Mouse (Mus musculus): ENCODE measurements at regions not wholly inside any gene's neighbourhood (a gene's known extent, or its start where the extent isn't known, plus 50 kb on each side); places are given as distances from the start of the nearest gene placed in this dataset.

GRCm38 (mm10) chr1:189584831-189585230, 103.1 kb downstream of the Cenpf start:
- H3K9ac ChIP-seq (ENCODE audit: low read depth, low read length), result no peak overlapping the region
- no peaks in the 10 kb centered on the region for H3K27me3 ChIP-seq (ENCODE audit: control insufficient read depth, insufficient read depth, low read depth, low read length)
- H3K4me1 ChIP-seq (ENCODE audit: control insufficient read depth, insufficient read depth, low read length), result no peaks in the 10 kb centered on the region
- H3K27ac ChIP-seq (ENCODE audit: low read length), result no peak overlapping the region
- no peak overlapping the region for H3K4me2 ChIP-seq (ENCODE audit: low read length)
- no peaks in the 10 kb centered on the region; the same call in 1 of the 2 replicates for H3K9me3 ChIP-seq (replicated peaks; ENCODE audit: control insufficient read depth, low read length, poor library complexity, severe bottlenecking)
- no peaks in the 10 kb centered on the region for H3K36me3 ChIP-seq (ENCODE audit: control insufficient read depth, insufficient read depth, low read length)
- no peak for ATAC-seq
- WGBS, result 77% methylated on average over 3 of the region's 3 CpGs
- no peak overlapping the region for H3K4me3 ChIP-seq (ENCODE audit: low read depth, low read length)

- whole genome bisulfite sequencing, result 84% methylated on average over 4 of the region's 4 CpGs
- H3K27ac ChIP-seq (ENCODE audit: low read length), result no peak overlapping the region
- no peaks in the 10 kb centered on the region for H3K27me3 ChIP-seq (ENCODE audit: control insufficient read depth, insufficient read depth, low read depth, low read length)
- no peaks in the 10 kb centered on the region for H3K4me1 ChIP-seq (ENCODE audit: control insufficient read depth, insufficient read depth, low read length)
- no peak overlapping the region for H3K4me3 ChIP-seq (ENCODE audit: low read depth, low read length)
- peak; percentile 67 for ATAC-seq
- no peaks in the 10 kb centered on the region for H3K36me3 ChIP-seq (ENCODE audit: control insufficient read depth, insufficient read depth, low read length)
- H3K4me2 ChIP-seq (ENCODE audit: low read length), result no peak overlapping the region
- no peaks in the 10 kb centered on the region for H3K9me3 ChIP-seq (replicated peaks; ENCODE audit: control insufficient read depth, low read length, poor library complexity, severe bottlenecking)
- H3K9ac ChIP-seq (ENCODE audit: low read depth, low read length), result no peak overlapping the region
Measured at GRCm38 (mm10) chr1:189581427-189581826, 106.5 kb downstream of the Cenpf start.

- Histone ChIP-seq H3K4me2 (ENCODE audit: low read length) (no peak overlapping the region), H3K4me3 (ENCODE audit: low read depth, low read length) (no peak overlapping the region), H3K4me1 (ENCODE audit: control insufficient read depth, insufficient read depth, low read length) (no peaks in the 10 kb centered on the region), H3K27me3 (ENCODE audit: control insufficient read depth, insufficient read depth, low read depth, low read length) (no peaks in the 10 kb centered on the region), H3K36me3 (ENCODE audit: control insufficient read depth, insufficient read depth, low read length) (no peaks in the 10 kb centered on the region), H3K9me3 (replicated peaks; ENCODE audit: control insufficient read depth, low read length, poor library complexity, severe bottlenecking) (no peaks in the 10 kb centered on the region), H3K27ac (ENCODE audit: low read length) (no peak overlapping the region), H3K9ac (ENCODE audit: low read depth, low read length) (no peak overlapping the region)
- ATAC-seq, result no peak
- 67% methylated on average over 2 of the region's 2 CpGs for WGBS
Measured at GRCm38 (mm10) chr1:189579358-189579757, 108.5 kb downstream of the Cenpf start.

- Histone ChIP-seq H3K4me2 (ENCODE audit: low read length) (no peak overlapping the region), H3K27me3 (ENCODE audit: control insufficient read depth, insufficient read depth, low read depth, low read length) (no peaks in the 10 kb centered on the region), H3K27ac (ENCODE audit: low read length) (no peak overlapping the region), H3K4me1 (ENCODE audit: control insufficient read depth, insufficient read depth, low read length) (no peaks in the 10 kb centered on the region), H3K4me3 (ENCODE audit: low read depth, low read length) (no peak overlapping the region), H3K9me3 (replicated peaks; ENCODE audit: control insufficient read depth, low read length, poor library complexity, severe bottlenecking) (no peaks in the 10 kb centered on the region), H3K9ac (ENCODE audit: low read depth, low read length) (no peak overlapping the region), H3K36me3 (ENCODE audit: control insufficient read depth, insufficient read depth, low read length) (no peaks in the 10 kb centered on the region)
- ATAC-seq, result no peak
- WGBS, result 68% methylated on average over 11 of the region's 11 CpGs
Measured at GRCm38 (mm10) chr1:189576311-189577002, 111.4 kb downstream of the Cenpf start.

- no peak overlapping the region for H3K4me3 ChIP-seq (ENCODE audit: low read depth, low read length)
- WGBS, result 92% methylated on average over 10 of the region's 10 CpGs
- no peaks in the 10 kb centered on the region for H3K27me3 ChIP-seq (ENCODE audit: control insufficient read depth, insufficient read depth, low read depth, low read length)
- ATAC-seq, result no peak
- no peak overlapping the region for H3K4me2 ChIP-seq (ENCODE audit: low read length)
- no peaks in the 10 kb centered on the region for H3K4me1 ChIP-seq (ENCODE audit: control insufficient read depth, insufficient read depth, low read length)
- no peak overlapping the region for H3K9ac ChIP-seq (ENCODE audit: low read depth, low read length)
- no peak overlapping the region for H3K27ac ChIP-seq (ENCODE audit: low read length)
- no peaks in the 10 kb centered on the region for H3K36me3 ChIP-seq (ENCODE audit: control insufficient read depth, insufficient read depth, low read length)
- no peaks in the 10 kb centered on the region for H3K9me3 ChIP-seq (replicated peaks; ENCODE audit: control insufficient read depth, low read length, poor library complexity, severe bottlenecking)
Measured at GRCm38 (mm10) chr1:189575525-189576240, 112.2 kb downstream of the Cenpf start.

- H3K36me3 ChIP-seq (ENCODE audit: control insufficient read depth, insufficient read depth, low read length), result no peaks in the 10 kb centered on the region
- WGBS, result 53% methylated on average over 7 of the region's 7 CpGs
- ATAC-seq, result no peak
- no peak overlapping the region for H3K9ac ChIP-seq (ENCODE audit: low read depth, low read length)
- H3K27ac ChIP-seq (ENCODE audit: low read length), result no peak overlapping the region
- H3K4me1 ChIP-seq (ENCODE audit: control insufficient read depth, insufficient read depth, low read length), result no peaks in the 10 kb centered on the region
- no peak overlapping the region for H3K4me2 ChIP-seq (ENCODE audit: low read length)
- no peak overlapping the region for H3K4me3 ChIP-seq (ENCODE audit: low read depth, low read length)
- H3K27me3 ChIP-seq (ENCODE audit: control insufficient read depth, insufficient read depth, low read depth, low read length), result no peaks in the 10 kb centered on the region
- no peaks in the 10 kb centered on the region for H3K9me3 ChIP-seq (replicated peaks; ENCODE audit: control insufficient read depth, low read length, poor library complexity, severe bottlenecking)
Measured at GRCm38 (mm10) chr1:189566491-189566890, 121.4 kb downstream of the Cenpf start.

- Histone ChIP-seq H3K4me2 (ENCODE audit: low read length) (no peak overlapping the region), H3K9ac (ENCODE audit: low read depth, low read length) (no peak overlapping the region), H3K4me1 (ENCODE audit: control insufficient read depth, insufficient read depth, low read length) (no peaks in the 10 kb centered on the region), H3K27ac (ENCODE audit: low read length) (no peak overlapping the region), H3K36me3 (ENCODE audit: control insufficient read depth, insufficient read depth, low read length) (no peaks in the 10 kb centered on the region), H3K9me3 (replicated peaks; ENCODE audit: control insufficient read depth, low read length, poor library complexity, severe bottlenecking) (no peaks in the 10 kb centered on the region), H3K4me3 (ENCODE audit: low read depth, low read length) (no peak overlapping the region), H3K27me3 (ENCODE audit: control insufficient read depth, insufficient read depth, low read depth, low read length) (no peaks in the 10 kb centered on the region)
- no peak for ATAC-seq
- 86% methylated on average over 12 of the region's 12 CpGs for WGBS
Measured at GRCm38 (mm10) chr1:189561831-189562230, 126.1 kb downstream of the Cenpf start.

GRCm38 (mm10) chr1:189560576-189560975, 127.3 kb downstream of the Cenpf start:
- Histone ChIP-seq H3K4me3 (ENCODE audit: low read depth, low read length) (no peak overlapping the region), H3K36me3 (ENCODE audit: control insufficient read depth, insufficient read depth, low read length) (no peaks in the 10 kb centered on the region), H3K4me1 (ENCODE audit: control insufficient read depth, insufficient read depth, low read length) (no peaks in the 10 kb centered on the region), H3K9ac (ENCODE audit: low read depth, low read length) (no peak overlapping the region), H3K9me3 (replicated peaks; ENCODE audit: control insufficient read depth, low read length, poor library complexity, severe bottlenecking) (no peaks in the 10 kb centered on the region), H3K27me3 (ENCODE audit: control insufficient read depth, insufficient read depth, low read depth, low read length) (no peaks in the 10 kb centered on the region), H3K27ac (ENCODE audit: low read length) (no peak overlapping the region), H3K4me2 (ENCODE audit: low read length) (no peak overlapping the region)
- 54% methylated on average over 10 of the region's 10 CpGs for WGBS
- no peak for ATAC-seq

- no peak for ATAC-seq
- H3K4me1 ChIP-seq (ENCODE audit: control insufficient read depth, insufficient read depth, low read length), result no peaks in the 10 kb centered on the region
- H3K4me2 ChIP-seq (ENCODE audit: low read length), result no peak overlapping the region
- H3K9ac ChIP-seq (ENCODE audit: low read depth, low read length), result no peak overlapping the region
- 87% methylated on average over 9 of the region's 9 CpGs for WGBS
- H3K27me3 ChIP-seq (ENCODE audit: control insufficient read depth, insufficient read depth, low read depth, low read length), result no peaks in the 10 kb centered on the region
- H3K9me3 ChIP-seq (replicated peaks; ENCODE audit: control insufficient read depth, low read length, poor library complexity, severe bottlenecking), result no peaks in the 10 kb centered on the region
- no peaks in the 10 kb centered on the region for H3K36me3 ChIP-seq (ENCODE audit: control insufficient read depth, insufficient read depth, low read length)
- H3K4me3 ChIP-seq (ENCODE audit: low read depth, low read length), result no peak overlapping the region
- no peak overlapping the region for H3K27ac ChIP-seq (ENCODE audit: low read length)
Measured at GRCm38 (mm10) chr1:189550851-189551250, 137.0 kb downstream of the Cenpf start.

Measured in midbrain, embryonic 16.5 days (tissue).